Mouse (Mus musculus) left cerebral cortex, adult 8-10 months (tissue): ENCODE measurements around the gene Misp. TPM values are rescaled to one million over a fixed set of nuclear protein-coding genes. Genes with fewer than 3 reads are reported as not detected.
A peak's percentile ranks its signal among the peaks of the same experiment; 100 is the strongest.

Experiments used
- DNase-seq, 2 experiments: peaks; one replicate each; pipeline ENCODE4 v3.0.0; 2022; ENCODE audit warnings: low spot score in 2 of 2
- total RNA-seq, 4 experiments: library from RNA; stranded (reverse); gene quantifications; 2 replicates each; pipeline ENCODE4 v1.2.4; 2022

The Misp gene
- total RNA-seq, 4 experiments from 2014 or later, result 0.32 to 0.89 (median 0.54) TPM

- peak in 1 of 2 experiments; percentile 44 for DNase-seq
Observed at GRCm38 (mm10) chr10:79794491-79794931, 26.3 kb upstream of the Misp start.

DNA sequence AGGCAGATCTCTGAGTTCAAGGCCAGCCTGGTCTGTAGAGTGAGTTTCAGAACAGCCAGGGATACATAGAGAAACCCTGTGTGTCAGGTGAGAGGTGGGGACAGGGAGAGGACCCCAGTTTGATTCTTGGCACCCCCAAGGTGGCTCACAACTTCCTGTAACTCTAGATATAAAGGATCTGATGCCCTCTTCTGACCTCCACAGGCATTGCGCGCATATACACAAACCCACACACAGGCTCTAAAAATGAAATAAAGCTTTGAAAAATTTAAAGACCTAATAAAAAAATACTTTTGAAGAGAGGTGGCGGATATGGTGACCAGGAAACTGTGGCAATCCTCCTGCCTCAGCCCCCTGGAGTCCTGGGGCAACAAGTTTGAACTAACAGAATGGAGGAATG, 24.9 kb upstream of the Misp start:
- no peak for DNase-seq

DNA sequence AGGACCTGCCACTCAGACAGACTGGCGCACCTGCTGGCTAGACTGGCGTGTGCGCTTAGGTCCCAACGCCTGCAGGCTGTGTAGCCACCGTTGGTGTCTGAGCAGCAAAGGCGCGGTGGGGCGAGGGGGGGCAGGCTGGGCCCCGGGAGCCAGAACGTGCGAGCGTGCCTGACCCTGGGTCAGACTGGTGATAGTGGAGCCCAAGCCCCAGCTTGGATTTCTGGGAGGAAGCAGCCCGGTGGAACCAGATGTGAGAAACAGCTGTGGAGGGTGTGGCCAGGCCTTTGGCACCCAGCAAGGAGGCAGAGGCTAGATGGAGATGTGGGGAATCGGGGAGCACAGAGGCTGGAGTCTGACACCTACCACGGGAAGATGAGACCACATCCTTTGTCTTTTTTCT, 23.5 kb upstream of the Misp start:
- DNase-seq, result no peak

- DNase-seq, result no peak
Observed at GRCm38 (mm10) chr10:79798289-79798928, 22.4 kb upstream of the Misp start.

DNA sequence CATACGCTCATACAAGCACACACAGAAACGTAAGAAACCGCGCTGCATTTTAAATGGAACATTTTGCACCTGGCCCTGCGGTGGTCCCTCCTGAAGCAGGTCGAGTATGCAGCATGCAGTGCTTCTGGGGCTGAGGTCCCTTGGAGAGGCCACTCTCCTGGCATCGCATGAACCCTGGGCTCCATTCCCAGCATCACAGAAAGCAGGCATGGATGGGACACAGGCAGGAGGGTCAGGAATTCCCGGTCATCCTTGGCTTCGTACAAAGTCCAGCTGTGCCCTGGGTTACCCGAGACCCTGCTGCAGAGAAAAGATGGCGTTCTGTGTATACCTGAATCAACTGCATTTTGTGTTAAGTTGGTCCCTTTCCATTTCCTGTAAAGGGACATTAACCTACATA, 20.3 kb upstream of the Misp start:
- no peak for DNase-seq

DNA sequence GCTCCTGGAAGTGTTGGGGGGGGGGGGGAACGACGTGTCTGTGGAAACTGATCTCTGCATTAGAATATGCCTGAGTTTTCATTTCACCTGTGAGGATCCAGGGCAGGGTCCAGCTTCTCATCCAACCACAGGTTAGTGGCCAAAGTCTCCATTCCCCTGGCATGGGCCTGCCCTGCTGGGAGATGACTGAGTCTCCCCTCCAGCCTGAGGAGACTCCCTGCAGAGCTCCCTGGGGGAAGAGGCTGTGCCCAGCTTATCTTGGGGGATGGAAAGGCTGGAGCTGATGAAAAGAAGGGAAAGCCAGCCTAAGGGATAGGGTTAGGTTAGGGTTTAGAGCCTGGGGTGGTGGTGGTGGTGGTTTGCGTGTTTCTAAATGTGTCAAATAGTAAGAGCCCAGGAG, 19.0 kb upstream of the Misp start:
- DNase-seq, result no peak

DNA sequence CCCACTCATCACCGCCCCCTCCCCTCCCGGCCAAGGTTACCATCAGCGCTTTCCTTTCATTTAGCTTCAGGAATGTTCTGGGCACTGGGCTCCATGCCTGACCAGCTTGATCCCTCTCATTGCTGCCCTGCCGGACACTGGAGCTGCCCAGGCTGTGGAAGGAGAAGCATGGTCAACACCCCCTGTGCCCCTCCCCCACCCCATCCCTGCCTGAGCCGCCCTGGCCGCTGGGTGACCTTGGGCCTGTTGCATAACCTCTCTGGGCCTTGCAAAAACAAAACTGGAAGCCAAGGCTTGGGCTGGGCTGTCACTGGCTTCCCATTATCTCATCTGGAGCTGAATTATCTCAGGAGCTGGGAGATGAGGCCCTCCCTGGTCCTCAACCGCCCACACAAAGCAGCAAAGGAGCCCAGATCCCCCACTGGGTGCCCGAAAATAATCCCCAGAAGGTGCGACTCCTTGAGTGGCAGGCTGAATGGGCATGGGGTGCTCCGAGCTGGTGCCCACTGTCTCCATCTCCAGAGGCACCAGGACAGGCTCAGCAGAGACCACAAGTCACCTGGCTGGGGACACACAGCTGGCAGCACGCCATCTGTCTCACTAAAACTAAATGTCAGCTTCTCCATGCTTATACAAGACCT, 18.3 kb upstream of the Misp start:
- peak in 1 of 2 experiments; percentile 66 for DNase-seq

- DNase-seq, result peak; percentile 82 to 95
Observed at GRCm38 (mm10) chr10:79803716-79804323, 17.0 kb upstream of the Misp start.

GRCm38 (mm10) chr10:79805636-79806035, 15.2 kb upstream of the Misp start:
- DNase-seq, result no peak

DNA sequence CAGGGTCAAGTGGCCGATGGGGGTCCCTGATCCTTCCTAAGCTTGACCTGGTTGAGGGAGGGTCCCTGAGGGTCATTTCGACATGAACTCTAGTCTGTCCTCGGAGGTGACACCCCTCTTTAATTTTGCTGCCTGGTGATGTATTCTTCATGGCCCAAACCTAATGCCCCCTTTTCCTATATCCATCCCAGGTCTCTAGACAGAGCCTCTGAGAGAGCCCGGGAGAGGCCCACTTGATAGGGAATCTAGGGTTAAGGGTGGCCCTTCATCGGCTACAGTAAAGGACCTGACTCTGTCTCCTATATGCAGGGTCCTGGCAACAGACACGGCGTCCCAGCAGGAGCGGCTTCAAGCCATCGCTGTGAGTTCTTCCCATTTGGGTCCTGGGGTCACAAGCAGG, 14.5 kb upstream of the Misp start:
- DNase-seq, result no peak

GRCm38 (mm10) chr10:79806972-79807371, 13.8 kb upstream of the Misp start:
- no peak for DNase-seq

- no peak for DNase-seq
Observed at GRCm38 (mm10) chr10:79807826-79808225, 13.0 kb upstream of the Misp start.

DNA sequence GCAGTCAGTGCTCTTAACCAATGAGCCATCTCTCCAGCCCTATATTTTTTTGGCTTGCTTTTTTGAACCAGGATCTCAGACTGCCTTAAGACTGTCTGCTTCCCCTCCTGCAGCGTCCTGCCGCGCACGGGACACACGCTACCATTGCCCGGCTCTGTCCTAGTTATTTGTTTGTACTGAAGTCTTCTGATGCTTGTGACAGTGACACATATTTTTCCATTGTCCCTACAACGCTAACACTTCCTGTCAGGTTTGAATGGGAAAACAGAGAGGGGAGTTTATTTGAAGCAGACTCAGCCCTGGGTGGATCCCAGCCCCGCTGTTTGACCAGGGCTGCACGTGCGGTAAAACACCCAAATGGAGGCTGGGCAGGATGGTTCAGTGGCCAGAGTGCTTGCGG, 12.1 kb upstream of the Misp start:
- no peak for DNase-seq

- peak; percentile 59 to 92 for DNase-seq
Observed at GRCm38 (mm10) chr10:79811736-79812637, 8.8 kb upstream of the Misp start.

DNA sequence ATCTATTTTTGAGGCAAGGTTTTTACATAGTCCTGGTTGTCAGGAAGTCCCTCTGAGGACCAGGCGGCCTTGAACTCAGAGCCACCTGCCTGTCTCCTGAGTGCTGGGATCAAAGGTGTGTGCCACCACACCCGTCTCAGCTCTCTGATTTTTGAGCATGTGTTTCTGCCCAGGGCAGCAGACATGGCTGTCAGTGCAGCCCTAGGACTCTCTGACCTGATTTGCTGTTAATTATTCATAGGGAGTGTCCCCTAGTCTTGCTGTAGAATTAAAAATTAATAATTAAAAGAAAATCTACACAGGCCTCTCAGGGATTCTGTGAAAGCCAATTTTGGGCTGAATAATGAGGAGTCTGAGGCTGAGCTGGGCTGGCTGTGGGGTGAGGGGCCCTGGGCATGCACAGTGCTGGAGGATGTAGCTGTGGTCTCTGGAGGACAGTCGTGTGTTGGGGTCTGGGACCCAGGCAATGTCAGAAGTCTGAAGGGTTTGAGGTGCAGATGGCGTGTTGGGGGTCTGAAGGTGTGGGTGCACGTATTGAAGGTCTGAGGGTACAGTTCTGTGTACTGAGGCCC, 6.4 kb upstream of the Misp start:
- no peak for DNase-seq

DNA sequence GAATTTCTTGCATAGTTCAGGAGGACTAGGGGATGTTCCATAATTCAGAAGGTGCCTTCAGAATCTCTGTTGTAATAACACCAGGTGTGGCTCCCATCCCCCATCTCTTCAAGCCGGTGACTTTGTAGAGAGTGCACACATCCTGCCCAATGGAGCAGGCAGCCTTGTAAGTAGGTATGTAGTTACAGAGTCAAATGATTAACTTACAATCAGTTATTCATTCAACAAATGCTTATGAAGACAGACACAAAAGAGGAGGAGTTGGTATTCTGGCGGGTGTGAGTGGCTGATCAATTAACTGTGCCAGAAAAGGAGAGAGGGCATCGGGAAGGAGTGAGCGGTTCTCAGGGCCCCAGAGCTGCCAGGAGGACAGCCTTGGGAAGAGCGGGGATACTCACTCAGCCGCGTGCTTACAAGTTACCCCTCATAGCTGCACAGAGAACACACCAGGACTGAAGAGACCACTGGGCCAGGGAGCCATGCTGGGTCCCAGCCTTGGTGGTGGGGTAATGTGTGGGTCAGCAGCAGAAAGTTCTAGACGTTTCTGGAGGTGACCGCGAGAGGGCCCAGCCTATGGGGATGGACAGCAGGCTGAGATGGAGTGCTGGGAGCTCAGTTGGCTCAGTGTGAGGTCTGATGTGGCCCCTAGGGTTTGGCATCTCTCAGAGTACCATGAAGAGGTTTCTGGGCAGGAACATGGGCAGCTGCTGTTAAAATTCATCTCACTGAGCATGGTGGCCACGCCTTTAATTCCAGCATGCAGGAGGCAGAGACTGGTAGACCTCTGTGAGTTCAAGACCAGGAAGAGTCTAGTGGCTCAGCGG, 4.9 kb upstream of the Misp start:
- DNase-seq, result no peak

GRCm38 (mm10) chr10:79817111-79817510, 3.7 kb upstream of the Misp start:
- no peak for DNase-seq

GRCm38 (mm10) chr10:79818225-79818624, 2.6 kb upstream of the Misp start:
- no peak for DNase-seq

DNA sequence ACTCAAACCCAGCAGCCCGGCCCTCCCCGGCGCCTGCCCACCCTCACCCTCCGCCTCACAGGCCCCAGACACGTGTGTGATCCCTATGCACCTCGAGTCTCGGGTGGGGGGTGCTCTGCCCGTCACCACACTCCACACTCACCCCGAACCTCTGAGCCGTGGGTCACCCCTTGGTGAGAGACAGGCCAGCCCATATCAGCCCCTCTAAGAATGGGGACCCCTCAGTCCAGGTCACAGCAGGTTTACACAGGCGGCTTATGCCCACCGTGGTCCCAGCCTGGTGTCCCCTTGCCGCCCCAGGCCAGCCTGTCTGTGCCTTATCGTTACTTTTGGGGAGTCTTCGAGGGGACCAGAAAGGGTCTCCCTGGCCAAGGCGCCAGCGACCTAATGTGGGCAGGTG, 1.2 kb upstream of the Misp start:
- no peak for DNase-seq

GRCm38 (mm10) chr10:79820277-79820676, 512 bp upstream of the Misp start:
- no peak for DNase-seq

DNA sequence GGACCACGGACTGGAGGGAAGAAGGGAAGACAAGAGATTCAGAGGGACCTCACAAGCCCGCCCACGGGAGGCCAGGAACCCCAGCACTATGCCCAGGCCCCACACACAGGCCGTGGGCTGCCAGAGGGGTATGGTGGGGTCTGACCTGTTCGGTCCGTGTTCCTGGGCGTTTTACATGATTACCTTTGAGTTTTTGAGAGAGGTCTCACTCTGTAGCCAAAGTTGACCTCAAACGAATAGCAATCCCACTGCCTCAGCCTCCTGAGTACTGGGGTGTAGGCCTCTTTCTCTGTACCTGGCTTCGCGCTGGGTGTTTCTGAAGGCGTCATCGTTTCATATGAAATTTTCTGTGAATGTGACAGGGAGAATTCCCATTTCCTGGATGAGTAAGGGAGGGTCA, 942 bp downstream of the Misp start:
- DNase-seq, result no peak
